Mouse (Mus musculus): ENCODE data around the gene Vps33b. TPM values are rescaled to one million over a fixed set of nuclear protein-coding genes. Genes with fewer than 3 reads are reported as not detected.

Gene Vps33b
- polyA plus RNA-seq, 1 experiment, result 11.0 TPM

DNA sequence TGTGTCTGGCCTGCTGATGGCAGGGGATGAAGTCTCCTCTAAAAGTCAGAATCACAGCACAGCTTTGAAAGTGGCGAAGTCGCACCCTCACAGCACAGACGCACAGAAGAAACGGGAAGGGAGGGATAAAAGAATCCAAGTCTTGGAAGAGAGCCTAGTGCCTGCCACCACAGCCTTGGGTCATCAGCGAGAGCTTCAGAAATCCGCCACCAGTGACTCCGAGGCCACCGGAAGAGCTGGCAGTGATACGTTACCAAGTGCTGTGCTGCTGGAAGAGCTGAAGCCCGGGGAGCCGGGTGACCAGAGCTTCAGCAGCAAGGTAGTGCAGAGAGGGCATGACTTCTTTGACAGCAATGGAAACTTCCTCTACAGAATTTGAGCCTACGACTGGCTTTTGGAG lies 4.8 kb upstream of the Vps33b start:
- Histone ChIP-seq H3K4me3 (ENCODE audit: extremely low read depth, insufficient read depth, insufficient read length) (no peak overlapping the region), H3K27ac (ENCODE audit: insufficient read depth, low read length) (no peak overlapping the region), H3K36me3 (ENCODE audit: control insufficient read depth, insufficient read depth, low read length) (peaks cover 9% of the 10 kb centered on the region), H3K4me1 (ENCODE audit: control insufficient read depth, insufficient read depth, insufficient read length) (peaks cover 4% of the 10 kb centered on the region; the same call in 1 of the 2 replicates), H3K27me3 (ENCODE audit: control insufficient read depth, insufficient read depth, low read length) (no peaks in the 10 kb centered on the region)
- TF ChIP-seq POLR2A (IDR thresholded peaks at IDR 0.05; ENCODE audit: low read depth, low read length) (no peak), CTCF (IDR thresholded peaks at IDR 0.05; ENCODE audit: extremely low read depth, insufficient read depth, insufficient read length, insufficient replicate concordance) (no peak)
- no peak for DNase-seq (ENCODE audit: low read depth in 1 of 2, low spot score in 2 of 2)
- WGBS, result 93% methylated on average over 12 of the region's 12 CpGs

DNA sequence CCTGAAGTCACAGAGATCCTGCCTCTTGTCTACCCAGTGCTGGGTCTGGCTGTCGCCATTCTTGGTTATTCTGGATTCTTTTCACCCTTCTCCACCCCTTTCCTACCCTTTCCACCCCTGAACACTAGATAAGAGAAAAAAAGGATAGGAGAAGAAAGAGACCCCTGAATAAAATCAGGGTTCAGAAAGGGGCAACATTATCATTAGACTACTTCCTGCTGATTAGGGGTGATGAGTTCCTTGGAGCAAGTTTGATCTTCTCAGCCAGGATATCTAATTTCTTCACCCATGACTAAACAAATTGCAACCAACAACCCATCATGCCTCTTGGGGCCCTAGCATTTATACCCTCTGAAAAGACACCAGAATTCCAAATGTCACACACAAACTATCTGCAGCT lies 1.7 kb upstream of the Vps33b start:
- 82% methylated on average over 1 of the region's 1 CpGs for WGBS
- Histone ChIP-seq H3K36me3 (ENCODE audit: control insufficient read depth, insufficient read depth, low read length) (peaks cover 9% of the 10 kb centered on the region), H3K4me1 (ENCODE audit: control insufficient read depth, insufficient read depth, insufficient read length) (peaks cover 4% of the 10 kb centered on the region; the same call in 1 of the 2 replicates), H3K27ac (ENCODE audit: insufficient read depth, low read length) (no peak overlapping the region), H3K27me3 (ENCODE audit: control insufficient read depth, insufficient read depth, low read length) (no peaks in the 10 kb centered on the region), H3K4me3 (ENCODE audit: extremely low read depth, insufficient read depth, insufficient read length) (no peak overlapping the region)
- DNase-seq (ENCODE audit: low read depth in 1 of 2, low spot score in 2 of 2), result no peak
- TF ChIP-seq CTCF (IDR thresholded peaks at IDR 0.05; ENCODE audit: extremely low read depth, insufficient read depth, insufficient read length, insufficient replicate concordance) (no peak), POLR2A (IDR thresholded peaks at IDR 0.05; ENCODE audit: low read depth, low read length) (no peak)

- Histone ChIP-seq H3K27me3 (ENCODE audit: control insufficient read depth, insufficient read depth, low read length) (no peaks in the 10 kb centered on the region), H3K4me1 (ENCODE audit: control insufficient read depth, insufficient read depth, insufficient read length) (peaks cover 4% of the 10 kb centered on the region; the same call in 1 of the 2 replicates), H3K36me3 (ENCODE audit: control insufficient read depth, insufficient read depth, low read length) (peaks cover 4% of the 10 kb centered on the region), H3K27ac (ENCODE audit: insufficient read depth, low read length) (no peak overlapping the region), H3K4me3 (ENCODE audit: extremely low read depth, insufficient read depth, insufficient read length) (peak overlapping the region; percentile 92)
- no peak for TF ChIP-seq CTCF (IDR thresholded peaks at IDR 0.05; ENCODE audit: extremely low read depth, insufficient read depth, insufficient read length, insufficient replicate concordance)
- TF ChIP-seq POLR2A (IDR thresholded peaks at IDR 0.05; ENCODE audit: low read depth, low read length), result no peak
- WGBS, result under 1% methylated on average over 23 of the region's 23 CpGs
- DNase-seq (ENCODE audit: low read depth in 1 of 2, low spot score in 2 of 2), result no peak
These were observed 354 bp downstream of the Vps33b start for GRCm38 (mm10) chr7:80269751-80270255.

- TF ChIP-seq CTCF (IDR thresholded peaks at IDR 0.05; ENCODE audit: extremely low read depth, insufficient read depth, insufficient read length, insufficient replicate concordance) (no peak), POLR2A (IDR thresholded peaks at IDR 0.05; ENCODE audit: low read depth, low read length) (no peak)
- H3K4me1 ChIP-seq (ENCODE audit: control insufficient read depth, insufficient read depth, insufficient read length), result peaks cover 4% of the 10 kb centered on the region; the same call in 1 of the 2 replicates
- WGBS, result 88% methylated on average over 2 of the region's 2 CpGs
These were observed 4.0 kb downstream of the Vps33b start for GRCm38 (mm10) chr7:80273456-80273855.

GRCm38 (mm10) chr7:80276374-80276773 lies 6.9 kb downstream of the Vps33b start:
- TF ChIP-seq CTCF (IDR thresholded peaks at IDR 0.05; ENCODE audit: extremely low read depth, insufficient read depth, insufficient read length, insufficient replicate concordance) (no peak), POLR2A (IDR thresholded peaks at IDR 0.05; ENCODE audit: low read depth, low read length) (no peak)
- 96% methylated on average over 4 of the region's 4 CpGs for WGBS
- Histone ChIP-seq H3K27ac (ENCODE audit: insufficient read depth, low read length) (no peak overlapping the region), H3K4me1 (ENCODE audit: control insufficient read depth, insufficient read depth, insufficient read length) (no peaks in the 10 kb centered on the region), H3K36me3 (ENCODE audit: control insufficient read depth, insufficient read depth, low read length) (peaks cover 25% of the 10 kb centered on the region), H3K4me3 (ENCODE audit: extremely low read depth, insufficient read depth, insufficient read length) (no peak overlapping the region), H3K27me3 (ENCODE audit: control insufficient read depth, insufficient read depth, low read length) (no peaks in the 10 kb centered on the region)
- DNase-seq (ENCODE audit: low read depth in 1 of 2, low spot score in 2 of 2), result no peak

More at GRCm38 (mm10) chr7:80273456-80273855, 4.0 kb downstream of the Vps33b start:
- Histone ChIP-seq H3K36me3 (ENCODE audit: control insufficient read depth, insufficient read depth, low read length) (peaks cover 12% of the 10 kb centered on the region), H3K27ac (ENCODE audit: insufficient read depth, low read length) (no peak overlapping the region), H3K27me3 (ENCODE audit: control insufficient read depth, insufficient read depth, low read length) (no peaks in the 10 kb centered on the region), H3K4me3 (ENCODE audit: extremely low read depth, insufficient read depth, insufficient read length) (no peak overlapping the region)
- DNase-seq (ENCODE audit: low read depth in 1 of 2, low spot score in 2 of 2), result no peak

- Histone ChIP-seq H3K36me3 (ENCODE audit: control insufficient read depth, insufficient read depth, low read length) (peaks cover 43% of the 10 kb centered on the region), H3K4me1 (ENCODE audit: control insufficient read depth, insufficient read depth, insufficient read length) (no peaks in the 10 kb centered on the region), H3K4me3 (ENCODE audit: extremely low read depth, insufficient read depth, insufficient read length) (no peak overlapping the region), H3K27ac (ENCODE audit: insufficient read depth, low read length) (no peak overlapping the region), H3K27me3 (ENCODE audit: control insufficient read depth, insufficient read depth, low read length) (no peaks in the 10 kb centered on the region)
- TF ChIP-seq CTCF (IDR thresholded peaks at IDR 0.05; ENCODE audit: extremely low read depth, insufficient read depth, insufficient read length, insufficient replicate concordance) (no peak), POLR2A (IDR thresholded peaks at IDR 0.05; ENCODE audit: low read depth, low read length) (no peak)
- DNase-seq (ENCODE audit: low read depth in 1 of 2, low spot score in 2 of 2), result no peak
- 91% methylated on average over 10 of the region's 10 CpGs for WGBS
These were observed 10.6 kb downstream of the Vps33b start for GRCm38 (mm10) chr7:80280032-80280431.

GRCm38 (mm10) chr7:80280998-80281397 lies 11.5 kb downstream of the Vps33b start:
- Histone ChIP-seq H3K27me3 (ENCODE audit: control insufficient read depth, insufficient read depth, low read length) (no peaks in the 10 kb centered on the region), H3K4me1 (ENCODE audit: control insufficient read depth, insufficient read depth, insufficient read length) (no peaks in the 10 kb centered on the region), H3K36me3 (ENCODE audit: control insufficient read depth, insufficient read depth, low read length) (peaks cover 48% of the 10 kb centered on the region), H3K27ac (ENCODE audit: insufficient read depth, low read length) (no peak overlapping the region), H3K4me3 (ENCODE audit: extremely low read depth, insufficient read depth, insufficient read length) (no peak overlapping the region)
- no peak for DNase-seq (ENCODE audit: low read depth in 1 of 2, low spot score in 2 of 2)
- TF ChIP-seq CTCF (IDR thresholded peaks at IDR 0.05; ENCODE audit: extremely low read depth, insufficient read depth, insufficient read length, insufficient replicate concordance) (no peak), POLR2A (IDR thresholded peaks at IDR 0.05; ENCODE audit: low read depth, low read length) (no peak)
- WGBS, result 87% methylated on average over 2 of the region's 2 CpGs

All from spleen, adult 2 months (tissue).